Mouse (Mus musculus) urinary bladder, postnatal 10 days (tissue): ENCODE data around the gene Cdkl4.
"Not testable (repeated sequence)": the region's sequence is repeated elsewhere in the genome, so short reads cannot be mapped to it uniquely, and the experiment has no call there.

ENCODE experiments used
- DNase-seq: peaks from one replicate; pipeline ENCODE4 v3.0.0; 2022; ENCODE audit warnings: low spot score

The Cdkl4 gene

DNA sequence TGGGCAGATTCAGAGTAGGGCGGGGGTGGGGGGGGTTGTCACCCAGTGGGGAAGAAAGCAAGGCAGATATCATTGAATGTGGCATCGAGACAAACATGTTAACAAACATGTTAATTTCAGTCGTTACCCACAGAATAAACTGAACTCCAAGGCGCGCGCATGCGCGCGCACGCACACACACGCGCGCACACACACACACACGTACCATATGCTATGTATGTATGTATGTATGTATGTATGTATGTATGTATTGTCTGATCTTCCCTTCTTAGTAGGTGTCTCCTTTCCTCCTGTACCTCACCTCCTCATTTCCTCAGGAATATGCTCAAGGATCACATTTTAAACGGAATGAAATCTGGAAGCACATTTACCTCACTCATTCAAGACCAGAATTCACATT is at the start of gene Cdkl4:
Cdkl4 (minus strand) TSS at position 175 of the 400 bp plus-strand sequence.
- no peak for DNase-seq

DNA sequence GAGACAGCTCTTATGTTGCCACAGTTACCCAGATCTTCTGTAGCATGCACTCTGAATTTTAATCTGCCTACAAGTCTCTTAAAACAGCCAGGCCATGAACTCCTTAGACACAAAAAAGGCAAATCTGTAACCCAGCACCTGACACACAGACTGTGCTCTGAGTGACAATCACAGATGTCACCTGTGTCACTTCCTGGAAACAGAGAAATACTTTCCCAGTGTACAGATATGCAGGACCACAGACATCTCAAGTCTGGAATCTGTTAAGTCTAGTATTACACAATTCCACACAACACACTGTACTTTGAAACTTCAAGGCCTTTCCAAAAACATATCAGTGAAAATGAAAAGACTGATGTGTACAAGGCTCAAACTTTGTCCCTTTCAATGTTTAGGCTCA is 47.4 kb upstream of the Cdkl4 start:
- no peak for DNase-seq

DNA sequence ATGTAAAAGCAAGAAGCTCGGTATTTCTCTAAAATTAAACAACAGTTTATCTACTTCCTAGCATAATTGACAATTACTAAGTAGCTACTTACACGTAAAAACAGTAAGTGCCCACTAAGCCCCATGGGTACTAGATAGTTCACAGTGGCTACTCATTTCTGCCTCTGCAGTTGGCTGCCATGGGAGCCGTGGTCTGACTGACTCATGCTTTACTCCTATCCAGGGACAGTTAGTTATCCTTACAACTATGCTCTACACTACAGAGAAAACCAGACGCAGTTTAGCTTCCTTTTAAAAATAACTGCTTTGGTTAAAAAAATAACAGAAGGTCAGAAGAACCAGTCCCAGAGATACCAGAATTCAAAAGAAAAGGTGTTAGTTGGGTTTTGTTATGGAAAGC is 44.1 kb upstream of the Cdkl4 start:
- DNase-seq: no peak

DNA sequence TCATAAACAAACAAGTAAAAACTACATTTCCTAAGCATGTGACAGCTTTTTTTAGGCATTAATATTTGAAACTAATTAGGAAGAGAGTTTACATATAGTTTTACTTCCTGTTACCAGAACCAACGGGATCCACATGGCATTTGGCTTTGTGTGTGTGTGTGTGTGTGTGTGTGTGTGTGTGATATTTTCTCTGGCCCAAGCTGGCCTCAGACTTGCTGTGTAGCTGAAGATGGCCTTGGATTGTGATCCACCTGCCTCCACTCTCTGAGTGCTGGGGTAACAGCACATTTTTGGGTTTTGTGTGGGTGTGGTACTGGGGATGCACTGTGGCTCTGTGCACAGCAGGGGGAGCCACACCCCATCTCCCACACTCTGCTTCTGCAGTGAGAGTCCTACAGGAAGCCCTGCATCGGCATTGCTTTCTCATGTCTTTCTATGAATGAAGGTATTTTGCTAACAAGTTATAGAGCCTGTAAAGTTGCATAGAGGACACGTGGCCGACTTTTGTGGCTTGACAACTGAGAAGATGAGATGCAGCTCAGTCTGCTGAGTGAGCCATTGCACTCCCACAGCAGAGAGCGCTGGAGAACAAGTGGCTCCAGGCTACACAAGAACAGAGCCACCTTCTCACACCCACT is 43.3 kb upstream of the Cdkl4 start:
- DNase-seq: no peak

DNA sequence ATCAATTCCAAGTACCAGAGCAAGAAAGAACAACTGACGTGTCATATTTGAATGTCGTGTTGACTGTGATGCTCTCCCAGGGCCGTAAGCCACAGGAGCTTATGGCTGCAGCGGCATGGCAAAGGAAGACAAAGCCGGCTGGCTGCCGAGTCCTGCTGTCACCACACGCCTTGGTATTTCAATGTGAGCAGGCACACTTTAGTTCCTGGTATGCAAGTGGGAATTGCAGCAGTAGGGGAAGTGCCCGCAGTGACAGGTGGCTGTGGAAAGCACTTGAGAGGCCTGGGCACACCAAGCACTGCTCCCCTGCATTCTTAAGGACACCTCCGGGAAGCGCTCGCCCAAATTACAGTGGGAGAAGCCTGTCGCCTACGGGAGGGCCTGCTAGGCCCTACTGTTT is 41.9 kb upstream of the Cdkl4 start:
- DNase-seq: no peak

DNA sequence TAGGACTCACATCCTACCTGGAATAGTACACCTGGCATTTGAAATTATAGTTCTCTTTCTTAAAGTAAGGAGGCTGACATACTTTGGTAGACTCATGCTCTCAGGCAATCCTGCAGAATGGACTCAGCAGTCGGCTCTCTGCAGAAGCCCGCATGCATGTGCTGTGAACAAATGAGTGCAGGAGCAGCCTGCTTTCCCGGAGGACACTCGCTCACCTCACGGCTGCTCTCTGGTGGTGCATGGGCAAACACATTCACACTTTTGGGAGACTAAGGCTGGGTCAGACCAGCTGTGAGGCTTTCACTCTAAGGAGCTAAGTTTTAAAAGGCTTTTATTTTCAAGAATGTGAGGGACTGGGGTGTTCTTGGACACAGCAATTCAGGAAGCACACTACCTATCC is 41.3 kb upstream of the Cdkl4 start:
- DNase-seq: no peak

DNA sequence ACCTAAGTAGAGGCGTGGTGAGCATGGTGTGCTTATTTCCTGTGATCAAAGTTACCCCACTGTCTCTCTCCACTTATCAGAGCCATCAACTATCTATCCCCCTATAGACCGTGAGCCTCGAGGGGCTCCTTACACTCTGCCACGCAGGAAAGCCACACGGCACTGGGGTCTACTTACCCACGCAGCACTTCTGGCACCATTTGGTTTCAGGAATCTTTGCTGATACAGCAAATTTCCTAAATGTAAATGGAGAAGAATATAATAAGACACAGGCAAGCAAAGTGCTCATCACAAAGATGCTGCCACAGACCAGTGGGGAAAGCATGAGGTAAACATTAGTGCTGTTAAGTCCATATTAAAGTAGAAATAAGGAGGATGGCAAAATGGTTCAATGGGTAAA is 26.2 kb upstream of the Cdkl4 start:
- DNase-seq: no peak

DNA sequence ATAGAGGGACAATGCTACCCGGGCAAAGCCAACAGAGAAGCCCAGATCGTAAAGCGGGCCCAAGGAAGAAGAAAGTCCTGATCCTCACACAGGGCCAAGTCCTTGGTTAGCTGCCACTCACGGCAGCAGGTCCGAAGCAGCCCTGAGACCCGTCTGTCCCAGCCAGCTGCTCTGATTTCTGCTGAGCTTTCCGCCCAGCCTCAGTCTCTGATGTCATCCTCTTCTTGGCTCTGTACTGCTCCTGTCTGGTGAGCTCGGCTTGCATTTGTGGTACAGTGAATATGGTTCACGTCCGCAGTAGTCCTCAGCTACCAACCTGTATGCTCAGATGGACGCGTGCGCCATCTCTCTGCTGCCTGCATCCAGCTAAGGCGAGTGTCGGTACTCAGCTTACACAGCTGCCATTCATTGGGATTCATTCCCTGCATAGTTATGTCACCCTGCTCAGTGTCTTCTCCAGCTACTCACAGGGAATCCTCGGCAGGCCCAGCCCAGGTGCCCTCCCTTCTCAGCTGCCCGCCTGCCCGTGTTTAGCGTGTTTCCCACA is 25.5 kb upstream of the Cdkl4 start:
- DNase-seq: no peak

DNA sequence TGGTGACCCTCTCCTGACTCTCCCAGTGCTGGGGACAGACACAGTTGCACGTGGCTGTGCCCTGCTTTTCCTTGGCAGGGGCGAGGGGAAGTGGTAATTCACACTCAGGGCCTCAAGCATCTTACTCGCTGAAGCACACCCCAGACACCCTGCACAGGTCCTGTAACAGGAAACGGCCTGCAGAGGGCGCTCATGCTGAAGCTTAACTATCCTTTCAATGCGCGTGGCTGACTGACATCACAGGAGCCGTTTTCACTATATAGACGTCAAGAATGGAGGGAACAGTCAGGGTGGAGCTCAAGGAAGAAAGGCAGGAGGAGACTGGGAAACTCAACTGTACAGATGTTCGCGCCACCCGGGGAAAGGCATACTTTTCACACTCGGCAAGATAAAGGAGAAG is 23.8 kb upstream of the Cdkl4 start:
- DNase-seq: no peak

DNA sequence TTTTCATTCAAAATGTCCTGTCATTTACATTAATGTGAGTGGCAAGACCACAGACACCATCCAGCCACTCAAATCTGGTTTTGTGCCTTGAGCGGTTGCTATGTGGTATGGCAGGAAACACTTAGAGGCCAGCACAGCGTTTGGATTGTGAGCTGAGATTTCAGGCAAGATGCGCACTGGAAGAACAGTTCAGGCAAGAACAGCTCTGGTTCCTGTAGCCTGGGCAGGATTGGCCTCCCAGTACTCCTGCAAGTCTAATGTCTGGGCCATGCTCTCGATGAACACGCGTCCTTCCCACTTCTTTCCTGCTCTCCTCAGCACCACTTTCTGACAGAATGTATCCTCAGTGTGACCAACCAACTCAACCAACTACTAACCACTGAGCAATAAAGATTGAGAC is 5.4 kb upstream of the Cdkl4 start:
- DNase-seq: no peak

DNA sequence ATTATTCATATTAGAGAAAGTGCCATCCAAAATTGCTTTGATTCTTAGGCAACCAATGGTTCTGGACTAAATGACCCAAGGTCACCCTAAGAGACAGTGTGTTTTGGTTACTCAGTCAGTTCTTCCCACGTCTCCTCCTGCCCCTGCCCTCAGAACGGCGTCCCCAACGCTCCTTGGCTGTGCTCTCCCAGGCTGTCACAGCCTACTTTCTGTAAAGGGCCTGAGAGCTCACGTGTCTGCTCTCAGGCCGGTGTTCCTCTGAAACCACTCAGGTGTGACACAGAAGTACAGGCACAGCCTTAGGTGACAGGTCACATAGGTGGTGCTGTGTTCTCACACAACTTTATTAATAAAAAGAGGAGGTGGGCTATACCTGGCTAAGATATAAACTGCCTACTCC is 2.3 kb upstream of the Cdkl4 start:
- DNase-seq: no peak

DNA sequence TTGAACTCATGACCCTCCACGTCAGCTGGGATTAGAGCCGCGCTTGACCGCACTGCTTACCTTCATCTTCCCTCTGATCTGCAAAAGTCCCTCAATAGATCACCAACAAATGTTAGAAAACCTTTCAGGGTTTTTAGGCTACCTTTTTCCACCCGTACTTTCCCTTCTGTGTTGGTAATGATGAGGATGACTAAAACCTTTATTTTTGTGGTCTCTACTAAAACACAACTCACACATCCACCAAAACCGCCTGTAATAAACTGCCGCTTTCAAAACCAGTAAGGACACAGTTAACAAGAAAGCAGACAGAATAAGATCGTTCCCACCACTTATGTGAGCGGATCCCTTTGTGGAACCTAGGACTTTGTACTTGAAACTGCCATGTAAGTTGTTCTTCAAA is 1.5 kb upstream of the Cdkl4 start:
- DNase-seq: no peak

DNA sequence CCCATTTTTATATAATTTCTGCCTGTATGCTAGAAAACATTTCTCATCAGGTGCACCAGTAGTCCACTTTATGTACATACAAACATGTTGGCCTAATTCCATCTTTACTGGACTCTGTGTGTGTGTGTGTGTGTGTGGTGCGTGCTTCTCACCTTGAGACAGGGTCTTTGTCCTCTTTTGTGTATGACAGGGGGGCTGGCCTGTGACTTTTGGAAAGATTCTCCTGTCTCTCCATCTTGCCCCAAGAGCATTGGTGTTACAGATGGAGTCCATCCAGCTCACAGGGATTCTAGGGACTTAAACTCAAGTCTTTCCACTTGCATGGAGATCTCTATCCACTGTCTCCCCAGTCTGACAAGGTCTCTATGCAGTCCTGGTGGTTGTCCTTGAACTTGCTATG is 428 bp upstream of the Cdkl4 start:
- no peak for DNase-seq

DNA sequence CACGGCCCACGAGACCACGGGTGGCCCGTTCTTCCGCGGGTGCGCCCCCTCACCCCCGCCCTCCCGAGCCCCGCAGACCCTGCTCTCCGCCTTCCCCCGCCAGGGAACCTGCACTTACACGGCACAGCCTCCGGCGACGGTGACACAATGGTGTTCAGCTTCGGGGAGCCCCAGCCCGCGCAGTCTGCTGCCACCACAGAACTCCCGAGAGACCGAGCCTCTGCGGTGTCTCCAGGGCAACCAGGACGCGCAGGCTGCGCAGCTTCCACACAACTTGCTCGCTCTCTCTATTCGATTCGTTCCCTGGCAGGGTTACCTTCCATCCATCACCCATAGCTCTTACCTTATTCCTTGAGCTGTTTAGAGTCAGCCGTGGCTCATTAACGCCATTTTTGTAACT is 399 bp downstream of the Cdkl4 start:
- no peak for DNase-seq

DNA sequence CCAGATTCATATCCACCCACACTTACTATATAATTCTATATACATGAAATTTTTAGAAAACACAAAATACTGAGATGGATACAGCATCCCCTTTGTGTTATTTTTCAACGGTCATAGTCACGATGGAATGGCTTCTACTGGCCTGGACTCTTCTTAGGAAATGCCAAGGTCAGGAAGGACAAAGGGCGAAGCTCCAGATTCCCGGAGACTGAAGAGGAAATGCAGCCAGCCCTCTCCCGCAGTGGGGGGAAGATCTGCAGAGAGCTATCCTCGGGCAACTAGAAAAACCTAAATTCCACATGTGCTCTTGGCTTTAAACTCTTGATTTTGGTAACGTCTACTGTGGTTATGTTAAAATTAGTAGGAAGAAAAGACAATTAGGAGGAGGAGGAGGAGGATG is 2.6 kb downstream of the Cdkl4 start:
- DNase-seq: no peak

DNA sequence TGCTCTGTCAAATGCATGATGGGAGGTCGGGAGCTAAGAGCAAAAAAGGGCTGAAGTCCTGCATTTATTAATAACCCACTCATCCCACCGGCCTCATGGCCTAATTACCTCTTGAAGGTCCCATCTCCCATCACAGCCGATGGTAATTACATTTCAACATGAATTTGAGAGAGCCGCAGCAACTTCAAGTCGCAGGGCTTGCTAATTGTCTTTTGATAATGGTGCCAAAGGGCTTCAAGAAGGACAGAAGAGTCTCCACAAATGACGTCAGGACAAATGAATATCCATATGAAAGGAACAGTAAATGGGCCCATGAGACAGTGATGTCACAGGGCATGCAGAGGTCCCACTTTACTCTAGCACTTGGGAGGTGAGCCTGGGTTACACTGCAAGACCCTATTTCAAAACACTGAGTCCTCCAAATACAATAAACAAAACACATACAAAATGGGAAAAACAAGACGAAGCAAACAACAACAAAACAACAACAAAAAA is 3.1 kb downstream of the Cdkl4 start:
- DNase-seq: no peak

DNA sequence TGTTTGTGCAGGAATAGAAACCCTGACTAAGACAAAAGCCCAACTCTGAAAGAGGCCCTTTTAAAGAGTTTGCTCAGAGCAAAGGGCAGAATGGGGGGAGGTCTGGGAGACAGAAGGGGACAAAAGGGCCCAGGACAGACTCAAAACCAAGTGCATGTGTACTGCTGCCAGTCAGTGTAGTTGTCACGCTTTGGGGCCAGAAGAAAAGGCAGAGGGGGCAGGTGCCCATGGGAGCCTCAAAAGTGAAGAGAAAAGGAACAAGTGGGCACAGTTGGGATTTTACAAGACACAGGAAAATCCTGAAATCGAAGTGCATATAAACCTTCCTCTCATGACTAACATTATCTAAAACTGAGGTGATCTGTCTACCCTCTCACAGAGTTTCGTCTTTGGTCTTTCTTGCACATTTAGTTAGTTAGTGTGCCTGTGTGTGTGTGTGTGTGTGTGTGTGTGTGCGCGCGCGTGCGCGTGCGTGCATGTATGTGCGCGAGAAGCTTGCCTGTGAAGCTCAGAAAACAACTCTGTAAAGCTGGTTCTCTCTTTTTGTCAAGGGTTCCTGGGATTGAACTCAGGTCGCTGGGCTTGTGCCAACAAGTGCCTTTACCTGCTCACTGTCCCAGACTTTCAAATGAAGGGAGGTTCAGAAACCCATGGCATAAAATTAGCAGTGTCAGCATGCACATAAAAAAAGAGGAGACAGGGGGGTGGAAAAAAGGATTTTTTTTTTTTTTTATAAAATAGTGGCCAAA is 5.3 kb downstream of the Cdkl4 start:
- DNase-seq: no peak

DNA sequence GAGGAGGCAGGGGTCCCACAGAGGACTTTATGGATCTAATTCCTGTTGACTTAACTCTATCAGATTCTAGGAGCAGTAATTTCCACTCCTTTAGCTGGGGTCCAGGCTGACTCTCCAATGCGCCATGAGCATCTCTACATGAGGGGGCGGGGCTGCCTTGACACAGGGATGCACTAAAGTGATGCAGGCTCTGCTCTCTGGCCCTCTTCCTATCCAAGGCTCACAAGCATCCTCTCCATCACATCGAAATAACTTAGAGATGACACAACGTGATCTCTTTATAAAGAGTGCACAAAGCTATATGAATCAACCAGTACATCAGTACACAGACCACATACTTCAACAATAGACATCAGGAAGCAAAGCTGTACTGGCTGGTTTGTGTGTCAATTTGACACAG is 6.2 kb downstream of the Cdkl4 start:
- no peak for DNase-seq

DNA sequence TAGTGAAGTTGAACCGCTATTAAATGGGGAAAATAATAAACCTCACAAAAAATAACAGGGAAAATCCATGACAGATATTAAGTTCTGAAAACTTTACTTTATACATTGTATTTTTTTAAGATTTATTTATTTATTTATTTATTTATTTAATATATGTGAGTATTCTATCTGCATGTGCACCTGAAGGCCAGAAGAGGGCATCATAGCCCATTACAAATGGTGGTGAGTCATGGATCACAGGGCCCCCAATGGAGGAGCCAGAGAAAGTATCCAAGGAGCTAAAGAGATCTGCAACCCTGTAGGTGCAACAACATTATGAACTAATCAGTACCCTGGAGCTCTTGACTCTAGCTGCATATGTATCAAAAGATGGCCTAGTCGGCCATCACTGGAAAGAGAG is 7.9 kb downstream of the Cdkl4 start:
- not testable (repeated sequence) for DNase-seq

DNA sequence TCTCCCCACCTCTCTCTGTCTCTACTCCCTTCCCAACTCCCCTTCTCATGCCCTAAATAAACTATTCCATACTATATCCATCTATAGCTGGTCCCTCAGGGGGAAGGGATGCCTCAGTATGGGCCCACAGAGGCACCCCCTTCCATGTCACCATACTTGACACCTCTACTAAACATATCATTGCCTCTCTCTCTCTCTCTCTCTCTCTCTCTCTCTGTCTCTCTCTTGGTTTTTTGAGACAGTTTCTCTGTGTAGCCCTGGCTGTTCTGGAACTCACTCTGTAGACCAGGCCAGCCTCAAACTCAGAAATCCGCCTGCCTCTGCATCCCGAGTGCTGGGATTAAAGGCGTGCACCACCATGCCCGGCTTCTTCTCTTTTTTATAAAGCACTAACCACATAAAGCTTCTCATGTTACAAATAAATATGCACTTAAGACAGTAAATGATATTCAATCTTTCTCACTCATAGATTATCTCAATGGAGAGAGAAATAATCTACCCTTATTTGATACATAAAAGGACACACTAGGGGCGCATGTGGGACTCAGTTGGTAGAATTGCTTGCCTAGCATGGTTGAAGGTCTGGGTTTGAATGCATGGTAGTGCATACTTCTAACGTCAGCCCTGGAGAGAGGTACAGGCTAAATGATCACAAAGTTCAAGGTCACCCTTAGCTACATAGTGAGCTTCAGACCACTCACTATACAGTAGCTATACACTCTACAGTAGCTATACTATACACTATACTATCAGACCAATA is 8.6 kb downstream of the Cdkl4 start:
- no peak for DNase-seq

DNA sequence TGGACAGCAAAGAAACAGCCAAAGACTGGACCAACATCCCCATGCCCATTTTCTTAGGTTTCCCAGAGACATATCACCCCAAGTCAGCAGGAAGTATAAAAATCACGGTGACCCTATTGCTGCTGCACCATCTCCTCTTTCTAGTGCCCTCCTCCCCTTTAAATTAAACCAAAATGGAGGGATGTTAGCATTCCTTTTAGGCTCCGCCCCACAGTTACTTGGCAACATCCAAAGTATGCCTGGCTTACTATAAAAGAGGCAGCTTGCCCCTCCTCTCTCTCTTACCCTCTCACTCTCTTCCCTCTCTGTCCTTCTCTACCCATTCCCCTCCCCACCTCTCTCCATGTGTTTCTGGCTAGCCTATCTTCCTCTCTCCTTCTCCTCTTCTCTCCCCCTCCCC is 9.2 kb downstream of the Cdkl4 start:
- no peak for DNase-seq

DNA sequence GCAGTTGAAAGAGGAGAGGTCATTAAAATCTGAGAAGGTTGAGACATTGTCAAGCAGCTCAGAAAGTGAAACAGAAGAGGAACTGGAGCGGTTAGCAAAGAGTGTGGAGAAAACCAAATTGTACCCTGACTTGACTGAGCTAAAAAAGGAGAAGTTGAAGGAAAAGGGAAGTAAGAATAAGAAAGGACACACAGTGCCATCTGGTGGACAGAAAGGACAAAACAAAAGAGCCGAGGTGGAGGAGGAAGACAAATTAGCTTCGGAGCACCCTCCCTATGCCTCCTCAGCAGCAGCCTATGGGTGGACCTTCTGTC is 13.0 kb downstream of the Cdkl4 start:
- DNase-seq: no peak
